Mouse (Mus musculus): Measurements from ENCODE around the gene Lfng. TPM values are rescaled to one million over a fixed set of nuclear protein-coding genes. Genes with fewer than 3 reads are reported as not detected.
A peak's percentile ranks its signal among the peaks of the same experiment; 100 is the strongest.

Lfng gene
- total and polyA plus RNA-seq, 3 experiments: not detected

- peaks cover 9 to 48% of the 10 kb centered on the region in 2 experiments for H3K4me1 ChIP-seq (ENCODE audit: control insufficient read depth in 1 of 2, insufficient read depth in 2 of 2)
- H3K9ac ChIP-seq (ENCODE audit: insufficient read depth, low read depth): no peak overlapping the region
- no peak overlapping the region for H3K4me3 ChIP-seq (replicated peaks in 1 of 3; ENCODE audit: low read depth in 2 of 3, low read length in 2 of 3, poor library complexity in 1 of 3)
- dilution Hi-C loops (cut with MboI; ENCODE audit: extremely low pct_ligation_motif_present, extremely low pct_unique_long_range_greater_than_20kb, low sequenced_read_pairs) (no loop called here), in situ Hi-C loops (cut with MboI; ENCODE audit: low pct_ligation_motif_present, low pct_unique_long_range_greater_than_20kb, low sequenced_read_pairs) (no loop called here)
- H3K27me3 ChIP-seq (replicated peaks): peaks cover 3% of the 10 kb centered on the region
- H3K36me3 ChIP-seq (replicated peaks in 1 of 2; ENCODE audit: control insufficient read depth in 1 of 2, insufficient read depth in 1 of 2, low read length in 1 of 2): no peaks in the 10 kb centered on the region
- no peak for DNase-seq (ENCODE audit: extremely low read depth)
- no peaks in the 10 kb centered on the region for H3K79me2 ChIP-seq (replicated peaks; ENCODE audit: control insufficient read depth, extremely low read depth, insufficient read depth, poor library complexity, severe bottlenecking)
- no peak overlapping the region for H3K4me2 ChIP-seq (ENCODE audit: insufficient read depth, low read depth, poor library complexity, severe bottlenecking)
- H3K9me3 ChIP-seq (replicated peaks; ENCODE audit: low read length): no peaks in the 10 kb centered on the region
- TF ChIP-seq ZNF384 (IDR thresholded peaks at IDR 0.05; ENCODE audit: low read depth, low read length) (no peak), PAX5 (IDR thresholded peaks at IDR 0.05; ENCODE audit: low read length) (no peak)
- no peak overlapping the region for H3K27ac ChIP-seq (ENCODE audit: insufficient read depth, low read depth)
Observed at GRCm38 (mm10) chr5:140660398-140660797, 53.3 kb downstream of the Lfng start.

DNA sequence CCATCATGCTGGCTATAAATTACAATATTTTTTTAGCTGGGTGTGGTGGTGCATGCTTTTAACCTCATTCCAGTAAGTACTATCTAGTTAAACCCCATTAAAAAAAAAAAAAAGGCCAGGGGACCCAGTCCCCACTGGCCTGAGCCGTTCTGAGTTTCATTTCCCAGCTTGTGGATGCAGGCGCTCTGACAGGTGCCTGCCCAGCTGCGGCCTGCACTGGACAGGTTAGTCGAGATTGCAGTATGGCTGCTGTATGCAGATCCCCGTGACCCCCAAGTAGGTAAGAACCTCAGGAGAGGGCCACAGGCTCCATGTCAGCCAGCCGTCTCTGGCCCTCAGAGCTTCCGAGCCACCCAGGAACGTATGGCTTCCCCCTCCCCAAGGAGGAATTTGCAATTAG is 54.3 kb downstream of the Lfng start:
- TF ChIP-seq SIN3A (IDR thresholded peaks at IDR 0.05; ENCODE audit: low read length) (no peak), EP300 (IDR thresholded peaks at IDR 0.05; ENCODE audit: low read length) (no peak), MAFK (IDR thresholded peaks at IDR 0.05; ENCODE audit: insufficient replicate concordance, low read length) (no peak), MAX (IDR thresholded peaks at IDR 0.05; ENCODE audit: low read length) (no peak), MEF2A (IDR thresholded peaks at IDR 0.05; ENCODE audit: borderline replicate concordance, low read depth, low read length) (no peak), PAX5 (IDR thresholded peaks at IDR 0.05; ENCODE audit: low read length) (no peak)
- Histone ChIP-seq H3K4me3 (replicated peaks in 1 of 3; ENCODE audit: low read depth in 2 of 3, low read length in 2 of 3, poor library complexity in 1 of 3) (no peak overlapping the region), H3K79me2 (replicated peaks; ENCODE audit: control insufficient read depth, extremely low read depth, insufficient read depth, poor library complexity, severe bottlenecking) (no peaks in the 10 kb centered on the region), H3K4me2 (ENCODE audit: insufficient read depth, low read depth, poor library complexity, severe bottlenecking) (no peak overlapping the region), H3K36me3 (replicated peaks in 1 of 2; ENCODE audit: control insufficient read depth in 1 of 2, insufficient read depth in 1 of 2, low read length in 1 of 2) (peaks cover 0 to 4% of the 10 kb centered on the region in 2 experiments), H3K4me1 (ENCODE audit: control insufficient read depth in 1 of 2, insufficient read depth in 2 of 2) (peaks cover 9 to 53% of the 10 kb centered on the region in 2 experiments), H3K27me3 (replicated peaks) (no peaks in the 10 kb centered on the region), H3K27ac (ENCODE audit: insufficient read depth, low read depth) (no peak overlapping the region), H3K9ac (ENCODE audit: insufficient read depth, low read depth) (no peak overlapping the region), H3K9me3 (replicated peaks; ENCODE audit: low read length) (no peaks in the 10 kb centered on the region)
- in situ Hi-C loops (cut with MboI; ENCODE audit: low pct_ligation_motif_present, low pct_unique_long_range_greater_than_20kb, low sequenced_read_pairs) (no loop called here), dilution Hi-C loops (cut with MboI; ENCODE audit: extremely low pct_ligation_motif_present, extremely low pct_unique_long_range_greater_than_20kb, low sequenced_read_pairs) (no loop called here)
- DNase-seq (ENCODE audit: extremely low read depth): no peak

- Histone ChIP-seq H3K79me2 (replicated peaks; ENCODE audit: control insufficient read depth, extremely low read depth, insufficient read depth, poor library complexity, severe bottlenecking) (no peaks in the 10 kb centered on the region), H3K36me3 (replicated peaks in 1 of 2; ENCODE audit: control insufficient read depth in 1 of 2, insufficient read depth in 1 of 2, low read length in 1 of 2) (peaks cover 0 to 4% of the 10 kb centered on the region in 2 experiments), H3K27ac (ENCODE audit: insufficient read depth, low read depth) (no peak overlapping the region), H3K9ac (ENCODE audit: insufficient read depth, low read depth) (no peak overlapping the region), H3K4me1 (ENCODE audit: control insufficient read depth in 1 of 2, insufficient read depth in 2 of 2) (peaks cover 9 to 53% of the 10 kb centered on the region in 2 experiments), H3K4me3 (replicated peaks in 1 of 3; ENCODE audit: low read depth in 2 of 3, low read length in 2 of 3, poor library complexity in 1 of 3) (peak overlapping the region in 1 of 3 experiments; percentile 27), H3K4me2 (ENCODE audit: insufficient read depth, low read depth, poor library complexity, severe bottlenecking) (peak overlapping the region; percentile 4; the same call in 1 of the 2 replicates), H3K27me3 (replicated peaks) (no peaks in the 10 kb centered on the region), H3K9me3 (replicated peaks; ENCODE audit: low read length) (no peaks in the 10 kb centered on the region)
- dilution Hi-C loops (cut with MboI; ENCODE audit: extremely low pct_ligation_motif_present, extremely low pct_unique_long_range_greater_than_20kb, low sequenced_read_pairs): no loop called here
- DNase-seq (ENCODE audit: extremely low read depth): no peak
- in situ Hi-C loops (cut with MboI; ENCODE audit: low pct_ligation_motif_present, low pct_unique_long_range_greater_than_20kb, low sequenced_read_pairs): no loop called here
- no peak for TF ChIP-seq RCOR1 (conservative IDR thresholded peaks at IDR 0.05; ENCODE audit: low read depth, low read length)
- no peak for TF ChIP-seq TBP (conservative IDR thresholded peaks at IDR 0.05; ENCODE audit: low read depth, low read length)
- peak; percentile 40; the same call in 1 of the 2 replicates for TF ChIP-seq BHLHE40 (IDR thresholded peaks at IDR 0.05; ENCODE audit: low read depth, low read length)
- no peak for TF ChIP-seq ZNF384 (IDR thresholded peaks at IDR 0.05; ENCODE audit: low read depth, low read length)
Observed at GRCm38 (mm10) chr5:140661875-140662643, 54.9 kb downstream of the Lfng start.

All from CH12.LX (cell line).